Mouse (Mus musculus) kidney, postnatal 4 days (tissue): ENCODE measurements around the gene Ptcd1.
"Not testable (repeated sequence)": the region's sequence is repeated elsewhere in the genome, so short reads cannot be mapped to it uniquely, and the experiment has no call there.

Experiments used
- DNase-seq, 2 experiments: peaks; one replicate each; pipeline ENCODE4 v3.0.0; 2021; ENCODE audit warnings: mixed read lengths in 2 of 2

Gene Ptcd1

DNA sequence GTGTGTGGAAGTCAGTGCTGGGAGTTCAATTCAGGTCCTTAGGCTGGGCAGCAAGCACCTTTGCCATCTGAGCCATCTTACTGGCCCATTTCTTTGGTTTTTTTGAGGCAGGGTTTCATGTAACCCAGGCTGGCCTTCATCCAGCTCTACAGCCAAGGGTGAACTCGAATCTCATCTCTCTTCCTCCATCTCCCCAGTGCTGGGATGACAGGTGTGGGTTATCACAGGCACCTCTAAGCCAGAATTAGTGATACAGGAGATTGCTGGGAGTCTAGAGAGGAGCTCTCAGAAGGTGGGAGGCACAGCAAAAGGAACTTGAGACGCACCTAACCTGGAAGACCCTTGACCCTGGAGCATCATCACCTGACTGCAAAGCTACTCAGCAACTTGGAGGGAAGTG, 53.5 kb downstream of the Ptcd1 start:
- DNase-seq = no peak

DNA sequence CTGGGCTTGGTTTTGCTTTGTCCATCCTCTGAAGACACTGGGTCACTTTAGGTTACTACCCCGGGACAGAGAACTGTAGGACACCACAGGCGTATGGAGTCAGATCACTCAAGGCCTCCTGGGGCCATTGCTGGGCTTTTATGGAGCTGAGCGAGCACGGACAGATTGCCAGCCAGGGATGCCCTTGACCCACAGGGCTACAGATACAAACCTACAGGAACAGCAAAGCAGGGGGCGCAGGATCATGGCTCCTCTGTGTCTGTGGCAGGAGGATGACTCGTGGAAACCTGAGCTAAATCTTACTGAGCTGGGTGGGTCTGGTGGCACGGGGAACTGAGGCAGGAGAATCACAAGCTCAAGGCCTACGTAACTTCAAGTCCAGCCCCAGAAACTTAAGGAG, 54.3 kb downstream of the Ptcd1 start:
- DNase-seq = no peak

GRCm38 (mm10) chr5:145110401-145110800, 56.5 kb downstream of the Ptcd1 start:
- DNase-seq = no peak

- DNase-seq = no peak
Observed at GRCm38 (mm10) chr5:145105694-145106275, 61.1 kb downstream of the Ptcd1 start.

DNA sequence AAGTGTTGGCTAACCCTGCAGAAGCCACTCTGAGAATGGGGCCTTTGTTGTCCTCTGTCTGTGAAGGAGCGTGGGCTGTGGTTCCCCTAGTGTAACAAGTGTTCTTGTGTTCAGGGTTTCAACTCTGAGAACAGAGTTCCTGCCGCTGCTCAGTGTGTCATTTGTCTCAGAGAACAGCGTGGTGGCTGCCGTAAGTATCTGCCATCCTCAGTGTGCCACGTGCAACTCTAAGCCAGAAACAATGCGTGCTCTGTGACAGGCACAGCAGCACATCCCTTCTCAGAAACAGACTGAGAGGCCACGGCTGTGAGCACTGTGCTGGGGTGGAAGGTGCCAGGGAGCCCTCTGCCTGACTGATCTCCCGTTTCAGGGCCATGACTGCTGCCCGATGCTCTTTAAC, 62.6 kb downstream of the Ptcd1 start:
- no peak for DNase-seq

DNA sequence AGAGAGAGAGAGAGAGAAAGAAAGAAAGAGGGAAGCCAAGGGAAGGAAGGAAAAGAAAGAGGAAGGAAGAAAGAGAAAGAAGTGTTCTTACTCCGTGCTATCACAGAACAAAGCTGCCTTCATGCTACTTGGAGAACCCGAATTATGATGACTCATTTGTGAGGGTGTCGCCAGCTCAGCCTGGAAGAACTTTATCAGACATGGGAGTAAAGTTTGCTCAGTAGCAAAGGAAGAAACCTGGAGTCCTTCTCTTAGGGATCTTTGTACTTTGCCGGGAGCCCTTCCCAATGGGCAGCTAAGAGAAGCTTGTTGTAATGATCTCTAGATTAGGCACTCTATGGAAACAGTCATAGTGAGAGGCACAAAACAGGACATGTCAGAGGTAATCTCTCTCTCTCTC, 64.2 kb downstream of the Ptcd1 start:
- DNase-seq = no peak

DNA sequence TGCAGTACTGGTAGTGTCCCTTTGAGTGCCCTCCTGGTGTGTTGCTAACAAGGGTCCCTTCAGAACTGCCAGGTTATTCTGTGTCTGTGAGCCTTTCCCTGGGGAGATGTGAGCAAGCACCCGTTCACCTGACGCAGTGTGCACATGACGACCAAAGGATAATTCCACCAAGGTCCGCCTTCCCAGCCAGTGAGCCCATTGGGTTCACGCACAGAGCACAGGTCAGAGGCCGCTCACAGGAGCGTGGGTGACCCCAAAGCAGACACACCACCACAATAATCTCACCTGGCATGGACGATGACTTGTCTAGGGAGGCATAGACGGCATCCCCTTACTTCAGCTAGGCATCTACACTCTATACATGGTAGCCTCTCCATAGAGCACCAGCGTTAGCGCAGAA, 65.5 kb downstream of the Ptcd1 start:
- DNase-seq = not testable (repeated sequence)

- DNase-seq = no peak
Observed at GRCm38 (mm10) chr5:145100960-145101359, 65.9 kb downstream of the Ptcd1 start.

- DNase-seq = no peak
Observed at GRCm38 (mm10) chr5:145098340-145098821, 68.5 kb downstream of the Ptcd1 start.
